Mouse (Mus musculus): ENCODE data around the gene Adamts12. TPM values are rescaled to one million over a fixed set of nuclear protein-coding genes. Genes with fewer than 3 reads are reported as not detected.

Gene Adamts12
- polyA plus RNA-seq, 1 experiment: 0.16 TPM

- no peak for DNase-seq (ENCODE audit: low read depth in 1 of 2, low spot score in 2 of 2)
- TF ChIP-seq POLR2A (IDR thresholded peaks at IDR 0.05; ENCODE audit: low read depth, low read length) (no peak), CTCF (IDR thresholded peaks at IDR 0.05; ENCODE audit: extremely low read depth, insufficient read depth, insufficient read length, insufficient replicate concordance) (no peak)
Measured at GRCm38 (mm10) chr15:11280689-11281264, 216.2 kb downstream of the Adamts12 start.

DNA sequence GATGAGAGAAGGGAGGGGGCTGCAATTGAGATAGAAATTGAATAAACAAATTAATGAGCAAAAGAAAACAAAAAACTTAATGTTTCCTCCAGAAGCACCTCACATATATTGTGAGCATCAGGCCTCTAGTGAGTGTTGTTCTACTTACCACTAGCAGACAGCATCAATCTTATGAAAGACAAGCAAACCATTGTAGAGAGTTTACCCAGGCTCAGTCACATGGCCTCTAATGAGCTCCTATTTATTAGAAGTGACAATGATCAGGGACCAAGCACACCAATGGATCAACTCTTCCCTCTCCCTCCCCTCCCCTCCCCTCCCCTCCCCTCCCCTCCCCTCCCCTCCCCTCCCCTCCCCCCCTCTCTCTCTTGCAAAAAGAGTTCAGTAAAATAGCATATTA is 218.6 kb downstream of the Adamts12 start:
- TF ChIP-seq CTCF (IDR thresholded peaks at IDR 0.05; ENCODE audit: extremely low read depth, insufficient read depth, insufficient read length, insufficient replicate concordance): no peak
- TF ChIP-seq POLR2A (IDR thresholded peaks at IDR 0.05; ENCODE audit: low read depth, low read length): no peak
- Histone ChIP-seq H3K27me3 (ENCODE audit: control insufficient read depth, insufficient read depth, low read length) (no peaks in the 10 kb centered on the region), H3K4me1 (ENCODE audit: control insufficient read depth, insufficient read depth, insufficient read length) (no peaks in the 10 kb centered on the region), H3K4me3 (ENCODE audit: extremely low read depth, insufficient read depth, insufficient read length) (no peak overlapping the region), H3K36me3 (ENCODE audit: control insufficient read depth, insufficient read depth, low read length) (no peaks in the 10 kb centered on the region), H3K27ac (ENCODE audit: insufficient read depth, low read length) (no peak overlapping the region)
- no peak for DNase-seq (ENCODE audit: low read depth in 1 of 2, low spot score in 2 of 2)

More at GRCm38 (mm10) chr15:11280689-11281264, 216.2 kb downstream of the Adamts12 start:
- Histone ChIP-seq H3K4me3 (ENCODE audit: extremely low read depth, insufficient read depth, insufficient read length) (no peak overlapping the region), H3K36me3 (ENCODE audit: control insufficient read depth, insufficient read depth, low read length) (no peaks in the 10 kb centered on the region), H3K27me3 (ENCODE audit: control insufficient read depth, insufficient read depth, low read length) (no peaks in the 10 kb centered on the region), H3K4me1 (ENCODE audit: control insufficient read depth, insufficient read depth, insufficient read length) (no peaks in the 10 kb centered on the region), H3K27ac (ENCODE audit: insufficient read depth, low read length) (no peak overlapping the region)
- WGBS: 80% methylated on average over 6 of the region's 6 CpGs

- Histone ChIP-seq H3K27me3 (ENCODE audit: control insufficient read depth, insufficient read depth, low read length) (no peaks in the 10 kb centered on the region), H3K36me3 (ENCODE audit: control insufficient read depth, insufficient read depth, low read length) (no peaks in the 10 kb centered on the region), H3K27ac (ENCODE audit: insufficient read depth, low read length) (no peak overlapping the region), H3K4me3 (ENCODE audit: extremely low read depth, insufficient read depth, insufficient read length) (no peak overlapping the region), H3K4me1 (ENCODE audit: control insufficient read depth, insufficient read depth, insufficient read length) (no peaks in the 10 kb centered on the region)
- no peak for DNase-seq (ENCODE audit: low read depth in 1 of 2, low spot score in 2 of 2)
- no peak for TF ChIP-seq POLR2A (IDR thresholded peaks at IDR 0.05; ENCODE audit: low read depth, low read length)
- TF ChIP-seq CTCF (IDR thresholded peaks at IDR 0.05; ENCODE audit: extremely low read depth, insufficient read depth, insufficient read length, insufficient replicate concordance): no peak
- WGBS: 93% methylated on average over 3 of the region's 3 CpGs
Measured at GRCm38 (mm10) chr15:11287780-11288179, 223.2 kb downstream of the Adamts12 start.

DNA sequence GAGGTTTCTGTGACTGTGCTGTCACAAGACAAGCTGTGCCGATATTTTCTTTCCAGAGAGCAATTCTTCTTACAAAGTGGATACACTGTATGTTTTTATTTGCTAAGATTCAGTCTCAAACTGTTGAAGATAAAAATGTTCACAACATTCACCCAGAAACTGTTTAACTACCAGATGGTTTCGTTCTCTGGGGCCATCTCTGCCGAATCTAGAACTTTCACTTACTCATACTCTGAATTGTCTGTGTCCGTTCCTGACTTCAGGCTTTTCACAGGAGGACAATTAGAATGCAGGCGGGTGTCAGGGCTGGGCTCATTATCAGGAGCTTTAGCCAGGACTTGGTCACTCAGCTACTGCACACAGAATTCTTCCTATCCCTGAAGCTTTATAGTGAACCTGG is 227.7 kb downstream of the Adamts12 start:
- Histone ChIP-seq H3K27me3 (ENCODE audit: control insufficient read depth, insufficient read depth, low read length) (no peaks in the 10 kb centered on the region), H3K4me3 (ENCODE audit: extremely low read depth, insufficient read depth, insufficient read length) (no peak overlapping the region), H3K36me3 (ENCODE audit: control insufficient read depth, insufficient read depth, low read length) (no peaks in the 10 kb centered on the region), H3K4me1 (ENCODE audit: control insufficient read depth, insufficient read depth, insufficient read length) (no peaks in the 10 kb centered on the region), H3K27ac (ENCODE audit: insufficient read depth, low read length) (no peak overlapping the region)
- 91% methylated on average over 5 of the region's 5 CpGs for WGBS
- no peak for DNase-seq (ENCODE audit: low read depth in 1 of 2, low spot score in 2 of 2)
- TF ChIP-seq CTCF (IDR thresholded peaks at IDR 0.05; ENCODE audit: extremely low read depth, insufficient read depth, insufficient read length, insufficient replicate concordance) (no peak), POLR2A (IDR thresholded peaks at IDR 0.05; ENCODE audit: low read depth, low read length) (no peak)

DNA sequence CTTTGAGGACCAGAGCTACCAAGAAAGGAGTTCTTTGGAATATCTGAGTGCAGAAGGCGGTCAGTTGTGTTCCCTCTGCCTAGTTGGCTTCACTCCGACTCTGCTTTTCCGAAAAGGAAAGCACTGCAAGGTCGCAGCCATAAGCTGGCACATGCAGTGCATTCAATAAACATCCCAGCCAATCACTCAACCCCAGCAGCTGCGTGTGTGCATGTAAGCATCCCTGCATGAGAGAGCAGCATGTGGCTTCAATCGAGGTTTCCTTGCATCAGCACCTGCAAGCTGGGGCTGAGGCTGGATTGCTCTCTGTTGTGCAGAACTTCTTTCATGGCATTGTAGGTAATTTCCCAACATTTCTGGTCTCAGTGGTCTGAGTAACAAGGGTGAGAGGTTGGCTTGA is 230.4 kb downstream of the Adamts12 start:
- WGBS: 76% methylated on average over 6 of the region's 6 CpGs
- TF ChIP-seq POLR2A (IDR thresholded peaks at IDR 0.05; ENCODE audit: low read depth, low read length): no peak
- no peak for TF ChIP-seq CTCF (IDR thresholded peaks at IDR 0.05; ENCODE audit: extremely low read depth, insufficient read depth, insufficient read length, insufficient replicate concordance)
- Histone ChIP-seq H3K4me3 (ENCODE audit: extremely low read depth, insufficient read depth, insufficient read length) (no peak overlapping the region), H3K27me3 (ENCODE audit: control insufficient read depth, insufficient read depth, low read length) (no peaks in the 10 kb centered on the region), H3K27ac (ENCODE audit: insufficient read depth, low read length) (no peak overlapping the region), H3K4me1 (ENCODE audit: control insufficient read depth, insufficient read depth, insufficient read length) (no peaks in the 10 kb centered on the region), H3K36me3 (ENCODE audit: control insufficient read depth, insufficient read depth, low read length) (no peaks in the 10 kb centered on the region)
- no peak for DNase-seq (ENCODE audit: low read depth in 1 of 2, low spot score in 2 of 2)

GRCm38 (mm10) chr15:11297960-11298359 is 233.4 kb downstream of the Adamts12 start:
- no peaks in the 10 kb centered on the region for H3K27me3 ChIP-seq (ENCODE audit: control insufficient read depth, insufficient read depth, low read length)
- H3K36me3 ChIP-seq (ENCODE audit: control insufficient read depth, insufficient read depth, low read length): no peaks in the 10 kb centered on the region
- DNase-seq (ENCODE audit: low read depth in 1 of 2, low spot score in 2 of 2): no peak
- WGBS: 89% methylated on average over 4 of the region's 4 CpGs
- no peak overlapping the region for H3K4me3 ChIP-seq (ENCODE audit: extremely low read depth, insufficient read depth, insufficient read length)
- TF ChIP-seq CTCF (IDR thresholded peaks at IDR 0.05; ENCODE audit: extremely low read depth, insufficient read depth, insufficient read length, insufficient replicate concordance): no peak
- no peak for TF ChIP-seq POLR2A (IDR thresholded peaks at IDR 0.05; ENCODE audit: low read depth, low read length)
- no peaks in the 10 kb centered on the region for H3K4me1 ChIP-seq (ENCODE audit: control insufficient read depth, insufficient read depth, insufficient read length)
- H3K27ac ChIP-seq (ENCODE audit: insufficient read depth, low read length): no peak overlapping the region

- no peak for TF ChIP-seq POLR2A (IDR thresholded peaks at IDR 0.05; ENCODE audit: low read depth, low read length)
- no peak overlapping the region for H3K27ac ChIP-seq (ENCODE audit: insufficient read depth, low read length)
- DNase-seq (ENCODE audit: low read depth in 1 of 2, low spot score in 2 of 2): no peak
- WGBS: 88% methylated on average over 3 of the region's 3 CpGs
- no peaks in the 10 kb centered on the region for H3K36me3 ChIP-seq (ENCODE audit: control insufficient read depth, insufficient read depth, low read length)
- H3K4me3 ChIP-seq (ENCODE audit: extremely low read depth, insufficient read depth, insufficient read length): no peak overlapping the region
- H3K4me1 ChIP-seq (ENCODE audit: control insufficient read depth, insufficient read depth, insufficient read length): no peaks in the 10 kb centered on the region; the same call in 1 of the 2 replicates
- H3K27me3 ChIP-seq (ENCODE audit: control insufficient read depth, insufficient read depth, low read length): no peaks in the 10 kb centered on the region
Measured at GRCm38 (mm10) chr15:11317077-11317476, 252.5 kb downstream of the Adamts12 start.

Data from spleen, adult 2 months (tissue).